Mouse (Mus musculus) erythroblast, embryonic 14.5 days (primary cell): ENCODE measurements at regions not wholly inside any gene's neighbourhood (a gene's known extent, or its start where the extent isn't known, plus 50 kb on each side); places are given as distances from the start of the nearest gene placed in this dataset.

Experiments used
- H3K27me3 ChIP-seq: 2 replicates; pipeline ENCODE4 v1.6.1; 2012; ENCODE audit warnings: inconsistent platforms; ENCODE audit not compliant: control insufficient read depth
- H3K36me3 ChIP-seq: 2 replicates; pipeline ENCODE4 v1.6.1; 2012; ENCODE audit warnings: mild to moderate bottlenecking, inconsistent platforms; ENCODE audit not compliant: control insufficient read depth
- H3K4me1 ChIP-seq: 2 replicates; pipeline ENCODE4 v1.6.1; 2012; ENCODE audit warnings: inconsistent platforms; ENCODE audit not compliant: control insufficient read depth
- H3K4me3 ChIP-seq: replicated peaks from 2 replicates; pipeline ENCODE3; 2012; ENCODE audit warnings: moderate library complexity, mild to moderate bottlenecking, inconsistent platforms
- H3K9me3 ChIP-seq: 2 replicates; pipeline ENCODE4 v1.6.1; 2012; ENCODE audit warnings: low read length, inconsistent platforms, mixed read lengths; ENCODE audit not compliant: control insufficient read depth
- GATA1 ChIP-seq: IDR thresholded peaks from 2 replicates; pipeline ENCODE4 v1.6.1; 2012; ENCODE audit warnings: low read length, inconsistent platforms, mixed read lengths
- TAL1 ChIP-seq: IDR thresholded peaks from 3 replicates; pipeline ENCODE4 v1.6.1; 2012; ENCODE audit warnings: low read length, inconsistent platforms, mixed read lengths

GRCm38 (mm10) chr10:83858689-83859088 is 136.0 kb downstream of the 1500009L16Rik start:
- Histone ChIP-seq H3K36me3 (no peaks in the 10 kb centered on the region), H3K4me1 (no peaks in the 10 kb centered on the region), H3K4me3 (no peak overlapping the region), H3K27me3 (no peaks in the 10 kb centered on the region), H3K9me3 (peaks cover 3% of the 10 kb centered on the region; the same call in 1 of the 2 replicates)
- TF ChIP-seq TAL1 = no peak
- TF ChIP-seq GATA1 = no peak

- no peaks in the 10 kb centered on the region for H3K27me3 ChIP-seq
- H3K4me3 ChIP-seq = no peak overlapping the region
- no peak for TF ChIP-seq GATA1
- no peak for TF ChIP-seq TAL1
- H3K4me1 ChIP-seq = no peaks in the 10 kb centered on the region
- peaks cover 6% of the 10 kb centered on the region; the same call in 1 of the 2 replicates for H3K9me3 ChIP-seq
- no peaks in the 10 kb centered on the region for H3K36me3 ChIP-seq
Measured at GRCm38 (mm10) chr10:83859633-83860032, 137.0 kb downstream of the 1500009L16Rik start.

DNA sequence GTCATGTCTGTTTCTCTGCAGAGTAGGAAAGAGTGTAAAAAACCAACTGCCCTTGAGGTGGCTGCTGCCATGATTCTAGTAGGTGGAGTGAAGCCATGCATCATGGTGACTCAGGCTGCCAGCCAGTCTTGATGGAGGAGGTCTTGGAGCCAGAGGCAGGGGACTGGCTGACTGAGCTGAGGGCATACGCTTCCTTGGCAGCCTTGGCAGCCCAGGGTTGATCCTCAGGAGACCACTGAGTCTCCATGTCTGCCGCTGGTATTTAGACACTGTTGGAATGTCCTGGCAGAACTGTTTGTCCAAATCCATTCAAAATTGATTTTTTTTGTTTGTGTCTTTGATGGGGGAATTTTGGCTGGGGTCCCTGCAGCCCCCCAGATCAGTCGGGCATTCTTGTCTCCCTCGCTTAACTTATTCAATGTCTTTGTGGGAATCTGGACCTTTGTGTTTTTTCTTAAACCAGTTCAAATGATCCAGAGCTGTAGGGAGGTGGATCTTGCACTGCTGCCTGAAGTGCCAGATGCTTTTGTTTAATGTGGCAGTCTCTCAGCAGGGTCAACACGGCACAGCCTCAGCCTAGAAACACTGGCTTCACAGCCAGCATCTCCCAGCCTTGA is 139.0 kb downstream of the 1500009L16Rik start:
- Histone ChIP-seq H3K4me3 (no peak overlapping the region), H3K36me3 (no peaks in the 10 kb centered on the region), H3K4me1 (no peaks in the 10 kb centered on the region), H3K27me3 (no peaks in the 10 kb centered on the region), H3K9me3 (peaks cover 6% of the 10 kb centered on the region; the same call in 1 of the 2 replicates)
- TF ChIP-seq TAL1 (no peak), GATA1 (no peak)

GRCm38 (mm10) chr10:83864591-83864990 is 141.9 kb downstream of the 1500009L16Rik start:
- H3K9me3 ChIP-seq = peaks cover 6% of the 10 kb centered on the region; the same call in 1 of the 2 replicates
- H3K4me3 ChIP-seq = no peak overlapping the region
- no peaks in the 10 kb centered on the region for H3K4me1 ChIP-seq
- H3K36me3 ChIP-seq = no peaks in the 10 kb centered on the region
- H3K27me3 ChIP-seq = no peaks in the 10 kb centered on the region
- no peak for TF ChIP-seq GATA1
- no peak for TF ChIP-seq TAL1

- H3K36me3 ChIP-seq = no peaks in the 10 kb centered on the region
- H3K4me1 ChIP-seq = no peaks in the 10 kb centered on the region
- H3K9me3 ChIP-seq = peaks cover 6% of the 10 kb centered on the region; the same call in 1 of the 2 replicates
- no peak overlapping the region for H3K4me3 ChIP-seq
- TF ChIP-seq GATA1 (no peak), TAL1 (no peak)
- H3K27me3 ChIP-seq = no peaks in the 10 kb centered on the region
Measured at GRCm38 (mm10) chr10:83865929-83866328, 143.3 kb downstream of the 1500009L16Rik start.

- TF ChIP-seq TAL1 (no peak), GATA1 (no peak)
- Histone ChIP-seq H3K4me1 (no peaks in the 10 kb centered on the region), H3K27me3 (no peaks in the 10 kb centered on the region), H3K4me3 (no peak overlapping the region), H3K36me3 (no peaks in the 10 kb centered on the region), H3K9me3 (no peaks in the 10 kb centered on the region)
Measured at GRCm38 (mm10) chr10:83871736-83872400, 149.2 kb downstream of the 1500009L16Rik start.

GRCm38 (mm10) chr10:83878745-83879144 is 156.1 kb downstream of the 1500009L16Rik start:
- H3K4me1 ChIP-seq = no peaks in the 10 kb centered on the region
- H3K36me3 ChIP-seq = no peaks in the 10 kb centered on the region
- no peaks in the 10 kb centered on the region for H3K9me3 ChIP-seq
- H3K27me3 ChIP-seq = no peaks in the 10 kb centered on the region
- TF ChIP-seq GATA1 (no peak), TAL1 (no peak)
- H3K4me3 ChIP-seq = no peak overlapping the region

DNA sequence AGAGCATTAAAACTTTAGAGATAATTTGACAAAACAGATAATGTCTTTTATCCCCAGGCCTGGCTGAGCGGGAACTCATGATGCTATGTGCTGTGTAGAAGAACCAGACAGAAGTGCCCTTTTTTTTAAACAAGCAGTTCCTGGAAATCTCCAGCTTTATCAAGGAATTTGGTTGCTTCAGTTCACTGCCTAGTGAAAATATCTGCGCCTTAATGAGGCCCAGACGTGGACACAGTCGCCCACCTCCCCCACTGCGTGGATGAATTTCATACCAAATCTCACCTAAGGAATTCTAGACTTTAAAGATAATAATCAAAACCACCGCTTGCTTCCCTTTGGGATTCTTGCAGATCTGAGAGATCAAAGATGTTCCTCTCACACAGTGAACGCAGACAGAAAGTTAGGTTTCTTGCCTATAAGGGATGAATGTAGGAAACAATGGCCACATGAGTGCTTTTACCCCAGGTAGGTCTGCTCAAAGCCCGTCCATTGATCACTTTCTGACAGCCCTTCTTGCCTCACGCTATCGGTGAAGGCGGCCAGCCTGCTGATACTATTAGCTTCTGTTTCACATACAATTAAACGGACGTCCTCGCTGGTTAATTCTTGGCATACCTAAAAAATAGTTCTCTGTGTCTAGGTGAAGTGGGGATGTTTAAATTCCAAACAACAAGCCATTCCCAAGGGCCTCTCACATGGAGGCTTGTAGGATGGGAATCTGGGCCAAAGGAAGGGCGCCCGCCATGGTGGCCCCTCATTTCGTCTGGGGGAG is 159.6 kb downstream of the 1500009L16Rik start:
- H3K9me3 ChIP-seq = no peaks in the 10 kb centered on the region
- no peak overlapping the region for H3K4me3 ChIP-seq
- no peaks in the 10 kb centered on the region for H3K36me3 ChIP-seq
- no peaks in the 10 kb centered on the region for H3K27me3 ChIP-seq
- no peaks in the 10 kb centered on the region for H3K4me1 ChIP-seq
- TF ChIP-seq TAL1 (no peak), GATA1 (no peak)

- Histone ChIP-seq H3K36me3 (no peaks in the 10 kb centered on the region), H3K9me3 (no peaks in the 10 kb centered on the region), H3K4me3 (no peak overlapping the region), H3K4me1 (no peaks in the 10 kb centered on the region), H3K27me3 (no peaks in the 10 kb centered on the region)
- no peak for TF ChIP-seq TAL1
Measured at GRCm38 (mm10) chr10:83882891-83883185, 160.2 kb downstream of the 1500009L16Rik start.
